Mouse (Mus musculus): ENCODE measurements around the gene Sh3pxd2a.

The Sh3pxd2a gene

GRCm38 (mm10) chr19:47439726-47440434, 24.3 kb downstream of the Sh3pxd2a start:
- DNase-seq (ENCODE audit: low read depth, low spot score) = no peak

GRCm38 (mm10) chr19:47438445-47438844, 25.8 kb downstream of the Sh3pxd2a start:
- DNase-seq (ENCODE audit: low read depth, low spot score) = no peak

- no peak for DNase-seq (ENCODE audit: low read depth, low spot score)
These were observed 27.2 kb downstream of the Sh3pxd2a start for GRCm38 (mm10) chr19:47437040-47437439.

GRCm38 (mm10) chr19:47436236-47436635, 28.0 kb downstream of the Sh3pxd2a start:
- DNase-seq (ENCODE audit: low read depth, low spot score) = no peak

GRCm38 (mm10) chr19:47434655-47435054, 29.5 kb downstream of the Sh3pxd2a start:
- DNase-seq (ENCODE audit: low read depth, low spot score) = no peak

GRCm38 (mm10) chr19:47432339-47432738, 31.9 kb downstream of the Sh3pxd2a start:
- no peak for DNase-seq (ENCODE audit: low read depth, low spot score)

GRCm38 (mm10) chr19:47431189-47431931, 32.8 kb downstream of the Sh3pxd2a start:
- DNase-seq (ENCODE audit: low read depth, low spot score) = no peak

- no peak for DNase-seq (ENCODE audit: low read depth, low spot score)
These were observed 34.0 kb downstream of the Sh3pxd2a start for GRCm38 (mm10) chr19:47430160-47430559.

- DNase-seq (ENCODE audit: low read depth, low spot score) = no peak
These were observed 35.0 kb downstream of the Sh3pxd2a start for GRCm38 (mm10) chr19:47429245-47429644.

GRCm38 (mm10) chr19:47428794-47429193, 35.4 kb downstream of the Sh3pxd2a start:
- DNase-seq (ENCODE audit: low read depth, low spot score) = no peak

- no peak for DNase-seq (ENCODE audit: low read depth, low spot score)
These were observed 36.1 kb downstream of the Sh3pxd2a start for GRCm38 (mm10) chr19:47427841-47428789.

GRCm38 (mm10) chr19:47423632-47424031, 40.6 kb downstream of the Sh3pxd2a start:
- no peak for DNase-seq (ENCODE audit: low read depth, low spot score)

GRCm38 (mm10) chr19:47421128-47421898, 42.9 kb downstream of the Sh3pxd2a start:
- no peak for DNase-seq (ENCODE audit: low read depth, low spot score)

- no peak for DNase-seq (ENCODE audit: low read depth, low spot score)
These were observed 43.7 kb downstream of the Sh3pxd2a start for GRCm38 (mm10) chr19:47420539-47420938.

- DNase-seq (ENCODE audit: low read depth, low spot score) = no peak
These were observed 45.0 kb downstream of the Sh3pxd2a start for GRCm38 (mm10) chr19:47419208-47419607.

- no peak for DNase-seq (ENCODE audit: low read depth, low spot score)
These were observed 48.0 kb downstream of the Sh3pxd2a start for GRCm38 (mm10) chr19:47416161-47416560.

- DNase-seq (ENCODE audit: low read depth, low spot score) = no peak
These were observed 49.9 kb downstream of the Sh3pxd2a start for GRCm38 (mm10) chr19:47414142-47414905.

- DNase-seq (ENCODE audit: low read depth, low spot score) = no peak
These were observed 50.7 kb downstream of the Sh3pxd2a start for GRCm38 (mm10) chr19:47413458-47414005.

- DNase-seq (ENCODE audit: low read depth, low spot score) = no peak
These were observed 51.5 kb downstream of the Sh3pxd2a start for GRCm38 (mm10) chr19:47412566-47413248.
